Mouse (Mus musculus) bone marrow, adult 2 months (tissue): ENCODE results near the gene C1qtnf9. TPM values are rescaled to one million over a fixed set of nuclear protein-coding genes. Genes with fewer than 3 reads are reported as not detected.

ENCODE experiments used
- H3K27ac ChIP-seq: fragments of 200-500 bp; 2 replicates; pipeline ENCODE4 v1.5.1; 2012; ENCODE audit warnings: low read depth, mild to moderate bottlenecking, control low read depth, inconsistent platforms, low read length; ENCODE audit not compliant: control insufficient read depth, poor library complexity, insufficient read depth
- H3K4me1 ChIP-seq: fragments of 200-500 bp; 2 replicates; pipeline ENCODE4 v1.6.1; 2011; ENCODE audit warnings: low read length; ENCODE audit not compliant: control insufficient read depth, insufficient read depth
- H3K4me3 ChIP-seq: fragments of 200-500 bp; replicated peaks from 2 replicates; pipeline ENCODE3; 2011; ENCODE audit warnings: mild to moderate bottlenecking, low read depth, low read length, control low read depth; ENCODE audit not compliant: control insufficient read depth
- CTCF ChIP-seq: fragments of 200-500 bp; IDR thresholded peaks from 2 replicates; pipeline ENCODE4 v1.5.1; 2011; ENCODE audit warnings: low read length, control low read depth; ENCODE audit not compliant: control insufficient read depth, insufficient read depth
- POLR2A ChIP-seq: fragments of 200-500 bp; IDR thresholded peaks from 2 replicates; pipeline ENCODE4 v1.6.1; 2011; ENCODE audit warnings: low read depth, mild to moderate bottlenecking, control low read depth, low read length, borderline replicate concordance; ENCODE audit not compliant: control insufficient read depth
- WGBS: fragments of 180-500 bp; shearing (Covaris S2); methylation state at CpG from one replicate; pipeline ENCODE4 v1.1.7; 2018; 5-methylcytosine and 5-hydroxymethylcytosine counted together
- polyA plus RNA-seq: library from polyadenylated mRNA; stranded (reverse); fragments of >200 nt; gene quantifications from 2 replicates; pipeline ENCODE4 v1.2.4, GENCODE M21; 2011; ENCODE audit warnings: low replicate concordance; ENCODE audit not compliant: missing spikeins, insufficient read depth, insufficient read length

The C1qtnf9 gene
- polyA plus RNA-seq, 1 experiment, result not detected

DNA sequence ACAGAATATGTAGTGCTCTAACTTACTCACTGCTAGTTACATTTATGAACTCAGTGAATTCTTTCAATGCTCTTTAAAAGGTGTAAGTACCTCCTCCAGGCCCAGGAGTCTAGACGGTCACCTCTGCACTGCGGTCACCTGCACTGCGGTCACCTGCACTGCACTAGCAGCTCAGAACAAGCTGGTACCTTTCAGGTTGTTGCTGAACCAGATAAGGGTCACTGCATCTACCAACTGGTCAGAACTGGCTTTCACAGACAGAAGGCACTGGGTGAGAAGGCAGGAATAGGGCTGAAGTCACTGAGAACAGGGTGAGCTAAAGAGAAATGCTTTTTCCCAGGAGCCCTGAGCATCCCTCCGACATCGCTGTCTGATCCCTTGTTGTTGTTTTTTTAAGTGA is 13.3 kb upstream of the C1qtnf9 start:
- no peak for TF ChIP-seq POLR2A
- TF ChIP-seq CTCF, result no peak
- peaks cover 11% of the 10 kb centered on the region; the same call in 1 of the 2 replicates for H3K4me1 ChIP-seq
- 95% methylated on average over 5 of the region's 5 CpGs for WGBS
- no peak overlapping the region for H3K27ac ChIP-seq
- H3K4me3 ChIP-seq, result no peak overlapping the region

GRCm38 (mm10) chr14:60756271-60756670 is 11.7 kb upstream of the C1qtnf9 start:
- TF ChIP-seq POLR2A (no peak), CTCF (no peak)
- no peak overlapping the region for H3K4me3 ChIP-seq
- H3K4me1 ChIP-seq, result peaks cover 6% of the 10 kb centered on the region; the same call in 1 of the 2 replicates
- 88% methylated on average over 15 of the region's 15 CpGs for WGBS
- no peak overlapping the region; the same call in 1 of the 2 replicates for H3K27ac ChIP-seq

DNA sequence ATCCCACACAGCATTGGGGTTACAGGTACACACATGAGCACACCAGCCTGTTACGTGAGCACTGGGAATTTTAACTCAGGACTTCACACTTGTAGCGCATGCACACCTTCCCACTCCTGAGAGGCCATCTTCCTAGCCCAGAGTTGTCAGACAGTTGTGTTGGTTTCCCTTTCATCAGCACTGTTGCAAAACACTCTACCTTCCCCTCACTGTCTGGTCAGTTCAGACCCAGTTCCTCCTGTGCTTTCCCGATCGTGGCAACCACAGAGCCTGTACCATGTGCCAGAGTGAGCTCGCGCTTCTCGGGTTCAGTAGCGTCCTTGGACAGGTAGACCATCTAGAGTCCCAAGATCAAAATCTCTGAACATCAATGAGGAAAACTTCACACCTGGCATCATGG is 10.7 kb upstream of the C1qtnf9 start:
- TF ChIP-seq POLR2A, result no peak
- no peak for TF ChIP-seq CTCF
- Histone ChIP-seq H3K4me1 (peaks cover 6% of the 10 kb centered on the region; the same call in 1 of the 2 replicates), H3K4me3 (no peak overlapping the region), H3K27ac (peak overlapping the region; percentile 67; the same call in 1 of the 2 replicates)
- 44% methylated on average over 8 of the region's 8 CpGs for WGBS

- TF ChIP-seq POLR2A (0 out of 2 replicates have a peak, but pooled peaks have one; percentile 10), CTCF (no peak)
- WGBS, result 45% methylated on average over 7 of the region's 7 CpGs
- H3K27ac ChIP-seq, result peak overlapping the region; percentile 49
- no peak overlapping the region for H3K4me3 ChIP-seq
- peaks cover 6% of the 10 kb centered on the region; the same call in 1 of the 2 replicates for H3K4me1 ChIP-seq
Observed at GRCm38 (mm10) chr14:60757722-60758121, 10.2 kb upstream of the C1qtnf9 start.

DNA sequence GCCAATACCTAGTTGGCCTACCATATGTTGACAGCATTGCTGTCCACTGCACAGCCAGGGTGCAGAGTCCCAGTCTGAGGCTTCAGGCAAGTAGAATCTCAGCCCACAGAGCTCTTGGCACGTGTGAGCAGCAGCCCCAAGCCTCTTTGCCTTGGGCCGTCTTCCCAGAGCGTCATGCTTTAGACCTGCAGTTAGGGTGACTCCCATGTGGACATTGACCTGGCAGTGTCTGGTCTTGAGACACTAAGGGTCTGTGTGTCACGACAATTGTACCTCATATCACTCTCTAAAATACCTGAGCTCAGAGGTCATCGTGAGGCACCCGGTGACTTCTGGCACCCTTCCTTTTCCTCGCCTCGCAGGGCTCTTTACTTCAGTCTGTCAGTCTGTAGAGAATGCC is 8.8 kb upstream of the C1qtnf9 start:
- WGBS, result 85% methylated on average over 8 of the region's 8 CpGs
- TF ChIP-seq CTCF, result no peak
- TF ChIP-seq POLR2A, result no peak

GRCm38 (mm10) chr14:60761801-60762200 is 6.1 kb upstream of the C1qtnf9 start:
- H3K4me1 ChIP-seq, result peaks cover 6% of the 10 kb centered on the region
- no peak overlapping the region for H3K4me3 ChIP-seq
- H3K27ac ChIP-seq, result no peak overlapping the region
- 77% methylated on average over 10 of the region's 10 CpGs for WGBS
- TF ChIP-seq CTCF (no peak), POLR2A (no peak)

More for the DNA sequence above, 8.8 kb upstream of the C1qtnf9 start:
- Histone ChIP-seq H3K27ac (no peak overlapping the region), H3K4me1 (peaks cover 5% of the 10 kb centered on the region; the same call in 1 of the 2 replicates), H3K4me3 (no peak overlapping the region)

- 73% methylated on average over 7 of the region's 7 CpGs for WGBS
- no peak for TF ChIP-seq CTCF
- TF ChIP-seq POLR2A, result no peak
- H3K4me3 ChIP-seq, result no peak overlapping the region
- H3K27ac ChIP-seq, result no peak overlapping the region
- peaks cover 4% of the 10 kb centered on the region for H3K4me1 ChIP-seq
Observed at GRCm38 (mm10) chr14:60762754-60763153, 5.2 kb upstream of the C1qtnf9 start.

GRCm38 (mm10) chr14:60763746-60764145 is 4.2 kb upstream of the C1qtnf9 start:
- Histone ChIP-seq H3K4me3 (no peak overlapping the region), H3K4me1 (peaks cover 2% of the 10 kb centered on the region), H3K27ac (no peak overlapping the region)
- WGBS, result 48% methylated on average over 5 of the region's 5 CpGs
- TF ChIP-seq POLR2A (no peak), CTCF (no peak)

DNA sequence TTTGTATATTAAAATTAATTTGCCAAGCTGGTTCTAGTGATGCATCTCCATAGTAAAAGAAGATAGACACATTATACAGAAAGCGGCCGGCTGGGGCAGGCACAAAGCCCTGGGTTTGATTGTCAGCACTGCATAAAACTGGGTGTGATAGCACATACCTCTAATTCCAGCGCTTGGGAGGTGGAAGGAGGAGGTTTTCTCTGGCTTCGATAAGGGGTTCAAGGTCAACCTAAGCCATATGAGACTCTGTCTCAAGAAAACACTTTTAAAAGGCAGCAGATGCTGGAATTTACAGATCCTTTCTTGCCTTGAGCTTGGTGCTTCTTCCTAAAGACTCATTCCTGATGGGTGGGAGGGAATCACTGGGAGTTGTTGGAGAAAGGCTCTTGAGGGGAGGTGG is 3.4 kb upstream of the C1qtnf9 start:
- no peak overlapping the region; the same call in 1 of the 2 replicates for H3K27ac ChIP-seq
- TF ChIP-seq CTCF (no peak), POLR2A (no peak)
- H3K4me3 ChIP-seq, result no peak overlapping the region
- 88% methylated on average over 4 of the region's 4 CpGs for WGBS
- H3K4me1 ChIP-seq, result peaks cover 2% of the 10 kb centered on the region
